Mouse (Mus musculus) brain, embryonic 14.5 days (tissue): ENCODE measurements at regions not wholly inside any gene's neighbourhood (a gene's known extent, or its start where the extent isn't known, plus 50 kb on each side); places are given as distances from the start of the nearest gene placed in this dataset.

Experiments
- CTCF ChIP-seq: fragments of 200-500 bp; IDR thresholded peaks from 2 replicates; pipeline ENCODE4 v1.5.1; 2012; ENCODE audit warnings: inconsistent platforms, mild to moderate bottlenecking, moderate library complexity, borderline replicate concordance; ENCODE audit not compliant: insufficient read depth, insufficient read length; ENCODE audit errors: extremely low read depth
- POLR2A ChIP-seq: fragments of 200-500 bp; IDR thresholded peaks from 2 replicates; pipeline ENCODE4 v1.6.1; 2012; ENCODE audit warnings: mild to moderate bottlenecking, inconsistent platforms, borderline replicate concordance; ENCODE audit not compliant: poor library complexity, insufficient read depth, insufficient read length, severe bottlenecking; ENCODE audit errors: extremely low read depth

- TF ChIP-seq CTCF (no peak), POLR2A (no peak)
These were observed 307.1 kb upstream of the Pkn2 start for GRCm38 (mm10) chr3:143188931-143189330.
